Mouse (Mus musculus): ENCODE measurements around the gene Pld5. TPM values are rescaled to one million over a fixed set of nuclear protein-coding genes. Genes with fewer than 3 reads are reported as not detected.

Gene Pld5
- polyA plus RNA-seq, 1 experiment from 2014 or later = not detected

DNA sequence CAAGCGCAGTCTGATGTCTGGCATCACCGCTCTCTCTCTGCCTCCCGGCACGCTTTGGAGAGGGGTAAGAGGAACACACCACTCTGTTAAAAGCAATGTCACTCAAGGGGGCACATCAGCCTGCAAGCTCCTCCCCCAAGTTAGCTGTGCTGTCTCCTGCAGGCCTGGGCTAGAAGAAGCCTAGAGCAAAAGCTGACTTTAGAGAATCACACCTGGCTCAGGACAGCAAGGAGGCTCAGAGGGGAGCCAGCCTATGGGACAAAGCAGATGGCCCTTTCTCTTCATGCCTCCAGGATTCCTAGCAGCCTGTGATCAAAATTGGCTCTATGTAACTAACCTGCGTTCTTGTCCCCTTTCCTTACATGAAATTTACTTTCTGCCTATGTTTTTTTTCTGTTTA lies 107.3 kb downstream of the Pld5 start:
- DNase-seq (ENCODE audit: low spot score) = no peak

DNA sequence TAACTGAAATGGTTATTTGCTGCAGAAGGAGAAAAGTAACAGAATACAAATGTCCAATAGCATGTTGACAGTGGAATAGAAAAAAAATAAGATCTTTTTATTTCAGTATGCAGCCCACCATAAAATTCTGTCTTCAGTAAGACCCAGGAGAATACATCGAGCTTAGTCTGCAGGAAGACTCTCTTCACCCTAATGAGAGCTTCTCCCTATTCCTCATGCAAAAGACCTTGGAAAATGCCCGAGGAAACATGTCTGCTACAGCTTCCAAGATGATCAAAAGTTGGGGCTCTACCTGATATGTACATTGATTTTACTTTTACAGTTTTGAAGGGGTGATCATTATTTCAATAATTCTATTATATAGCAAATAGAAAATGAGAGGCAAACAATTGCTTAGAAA lies 108.0 kb downstream of the Pld5 start:
- DNase-seq (ENCODE audit: low spot score) = no peak

DNA sequence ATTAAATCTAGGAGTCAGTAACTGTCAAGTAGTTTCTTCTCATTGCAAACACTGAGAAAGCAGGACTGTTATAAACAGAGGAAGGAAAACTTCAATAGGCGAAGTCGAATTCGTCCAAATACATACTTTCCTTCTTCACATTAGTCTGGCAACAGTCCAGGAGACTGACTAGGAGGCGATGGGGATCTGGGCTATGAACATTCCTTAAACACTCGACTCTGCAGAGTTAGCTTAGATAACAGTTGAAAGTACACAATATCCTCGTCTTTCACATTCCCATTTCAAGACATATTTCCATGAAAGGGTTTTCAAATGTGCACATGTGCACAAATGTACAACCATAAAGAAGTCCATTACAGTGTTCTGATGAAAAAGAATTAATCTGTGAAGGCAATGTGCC lies 129.8 kb downstream of the Pld5 start:
- DNase-seq (ENCODE audit: low spot score) = no peak

DNA sequence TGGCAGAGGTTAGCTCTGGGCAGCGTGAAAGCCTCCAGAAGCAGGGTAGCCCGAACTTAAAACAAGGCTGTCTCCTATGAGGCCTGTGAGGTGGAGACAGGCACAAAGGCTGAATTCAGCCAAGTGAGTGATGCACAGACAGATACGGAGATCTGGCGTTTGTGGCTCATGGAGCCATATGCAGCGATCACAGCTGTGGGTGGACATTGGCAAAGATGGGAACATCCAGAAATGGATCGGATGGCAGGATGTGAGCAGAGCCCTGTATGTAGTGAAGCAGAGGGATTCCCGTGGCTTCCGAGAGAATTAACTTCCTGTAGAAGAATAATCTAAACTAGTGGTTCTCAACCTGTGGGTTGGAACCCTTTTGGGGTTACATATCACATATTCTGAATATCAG lies 140.7 kb downstream of the Pld5 start:
- no peak for DNase-seq (ENCODE audit: low spot score)

DNA sequence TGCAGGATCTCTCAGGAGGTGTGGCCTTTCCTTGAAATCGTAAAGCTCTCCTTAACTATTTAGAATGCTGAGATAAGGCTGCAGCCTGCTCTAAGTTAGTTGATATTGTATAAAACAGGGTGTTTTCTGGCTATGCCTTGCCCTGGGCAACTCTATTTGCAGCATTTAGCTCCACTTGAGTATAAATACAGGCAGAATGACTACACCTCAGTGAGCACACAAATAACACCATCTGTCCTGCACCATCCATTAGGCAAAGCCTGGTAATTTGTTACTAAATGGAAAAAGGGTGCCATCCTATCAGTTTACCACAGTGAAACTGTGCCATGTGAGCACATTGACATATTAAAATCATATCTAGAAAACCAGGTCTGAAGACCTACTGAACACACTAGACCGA lies 149.3 kb downstream of the Pld5 start:
- no peak for DNase-seq (ENCODE audit: low spot score)

DNA sequence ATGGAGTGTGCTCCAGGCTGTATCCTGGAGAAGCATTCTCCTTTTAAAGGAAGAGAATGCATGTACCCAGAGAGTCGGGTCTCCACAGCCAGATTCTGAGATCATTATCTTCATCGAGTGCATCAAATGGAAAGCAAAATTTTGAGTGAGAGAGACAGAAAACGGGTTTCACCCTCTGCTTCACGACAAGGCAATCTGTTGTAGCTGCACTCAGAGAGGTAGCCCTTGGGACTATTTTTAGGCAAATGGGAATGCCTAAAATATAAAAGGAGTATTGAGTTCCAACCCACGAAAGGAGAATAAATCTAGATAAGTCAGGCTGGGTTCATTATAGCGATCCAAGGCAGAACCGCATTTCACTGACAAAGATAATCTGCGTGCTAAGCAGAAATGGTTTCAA lies 150.7 kb downstream of the Pld5 start:
- no peak for DNase-seq (ENCODE audit: low spot score)

DNA sequence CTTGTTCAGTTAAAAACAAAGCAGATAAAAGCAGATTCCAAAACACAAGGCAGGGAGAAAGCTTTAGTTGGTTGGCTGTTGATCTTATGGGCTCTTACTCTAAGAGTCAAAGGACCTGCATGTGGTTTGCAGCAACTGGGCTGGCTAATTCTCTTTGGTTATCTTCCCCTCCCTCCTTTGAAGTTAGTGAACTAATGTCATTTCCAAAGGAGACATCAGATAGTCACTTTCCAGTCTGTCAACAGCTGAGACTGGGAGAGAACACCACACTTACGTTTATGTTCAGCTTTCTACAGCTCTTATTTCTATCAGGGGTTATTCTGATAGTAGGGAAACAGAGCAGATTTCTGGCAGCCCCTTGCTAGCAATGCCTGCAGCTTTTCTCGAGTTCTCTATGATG lies 151.3 kb downstream of the Pld5 start:
- no peak for DNase-seq (ENCODE audit: low spot score)

DNA sequence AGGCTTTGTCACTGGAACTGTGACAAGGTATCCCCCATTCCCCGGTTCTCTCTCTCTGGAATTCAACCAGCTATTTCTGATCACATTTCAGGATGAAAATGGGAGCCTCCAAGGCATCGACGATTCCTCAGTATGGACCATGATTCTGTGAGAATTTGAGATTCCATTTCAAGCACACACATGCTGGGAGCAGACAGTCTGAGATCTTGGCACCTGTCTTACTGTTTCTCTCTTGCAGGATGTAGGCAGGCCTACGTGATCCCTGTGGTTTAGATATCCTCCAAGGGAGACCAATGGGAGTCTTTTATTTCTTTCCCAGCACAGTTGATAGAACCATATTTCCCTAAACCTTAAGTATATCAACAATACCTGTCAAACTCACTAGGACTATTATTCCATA lies 159.5 kb downstream of the Pld5 start:
- DNase-seq (ENCODE audit: low spot score) = no peak

DNA sequence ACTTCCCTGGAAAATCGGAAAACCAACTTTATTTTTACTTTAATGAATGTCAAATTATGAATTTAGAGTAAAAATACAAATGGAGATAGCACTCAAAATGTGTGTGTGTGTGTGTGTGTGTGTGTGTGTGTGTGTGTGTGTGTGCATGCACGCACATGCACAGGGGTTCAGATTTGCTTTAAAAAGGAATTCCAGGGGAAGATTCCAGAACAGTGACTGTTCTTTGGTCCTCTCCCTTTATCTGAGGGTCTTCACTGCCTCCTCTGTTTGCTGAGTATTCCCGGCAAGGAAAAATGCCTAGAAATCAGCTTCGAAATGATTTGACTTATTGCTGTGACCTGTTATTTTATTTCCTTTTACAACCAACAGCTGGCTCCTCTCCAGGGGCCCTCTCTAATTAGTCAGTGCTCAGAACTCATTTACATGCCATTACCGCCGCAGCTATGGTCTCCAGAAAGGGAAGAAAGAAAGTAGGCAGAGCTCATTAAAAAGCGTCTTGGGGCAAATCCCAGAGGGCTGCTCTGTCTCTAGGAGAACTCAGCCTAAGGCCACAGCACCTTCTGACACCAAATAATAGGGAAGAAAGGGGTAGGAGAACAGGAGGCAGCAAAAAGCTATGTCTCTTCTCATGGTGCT lies 176.3 kb downstream of the Pld5 start:
- DNase-seq (ENCODE audit: low spot score) = no peak

DNA sequence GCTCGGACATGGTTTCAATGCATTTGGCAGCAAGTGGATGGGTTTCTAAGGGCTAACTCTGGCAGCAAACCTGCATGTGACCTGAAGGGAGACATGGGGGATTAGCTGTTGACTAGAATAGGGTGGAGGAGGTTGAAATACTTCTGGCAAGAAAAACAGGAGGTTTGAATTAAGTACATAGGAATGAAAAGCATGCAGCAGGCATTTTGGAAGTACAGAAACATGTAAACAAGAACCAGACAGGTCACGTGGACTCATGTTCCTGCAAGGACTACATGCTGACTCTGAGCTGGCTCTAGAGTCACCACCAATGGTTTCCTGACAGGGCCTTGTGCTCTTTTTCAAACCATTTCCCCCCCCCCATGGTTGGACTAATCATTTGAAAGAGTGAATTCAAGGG lies 183.0 kb downstream of the Pld5 start:
- no peak for DNase-seq (ENCODE audit: low spot score)

DNA sequence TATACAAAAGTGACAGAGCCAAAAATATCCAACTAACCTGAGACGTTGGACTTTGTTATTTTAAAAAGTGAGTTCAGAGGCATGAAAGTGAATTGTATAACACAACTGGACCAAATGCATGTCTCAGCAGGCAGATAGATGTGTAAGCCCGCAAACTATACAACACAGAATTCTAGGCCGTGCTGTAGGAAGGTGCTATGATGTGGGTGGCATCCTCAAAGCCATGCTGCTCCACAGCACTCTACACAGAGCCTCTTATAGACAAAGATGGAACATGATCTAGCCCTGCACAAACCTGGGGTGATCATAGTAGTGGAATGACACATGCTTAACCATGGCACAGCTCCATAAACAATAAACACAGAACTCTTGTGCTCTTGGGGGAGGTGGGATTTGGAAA lies 185.7 kb downstream of the Pld5 start:
- DNase-seq (ENCODE audit: low spot score) = no peak

DNA sequence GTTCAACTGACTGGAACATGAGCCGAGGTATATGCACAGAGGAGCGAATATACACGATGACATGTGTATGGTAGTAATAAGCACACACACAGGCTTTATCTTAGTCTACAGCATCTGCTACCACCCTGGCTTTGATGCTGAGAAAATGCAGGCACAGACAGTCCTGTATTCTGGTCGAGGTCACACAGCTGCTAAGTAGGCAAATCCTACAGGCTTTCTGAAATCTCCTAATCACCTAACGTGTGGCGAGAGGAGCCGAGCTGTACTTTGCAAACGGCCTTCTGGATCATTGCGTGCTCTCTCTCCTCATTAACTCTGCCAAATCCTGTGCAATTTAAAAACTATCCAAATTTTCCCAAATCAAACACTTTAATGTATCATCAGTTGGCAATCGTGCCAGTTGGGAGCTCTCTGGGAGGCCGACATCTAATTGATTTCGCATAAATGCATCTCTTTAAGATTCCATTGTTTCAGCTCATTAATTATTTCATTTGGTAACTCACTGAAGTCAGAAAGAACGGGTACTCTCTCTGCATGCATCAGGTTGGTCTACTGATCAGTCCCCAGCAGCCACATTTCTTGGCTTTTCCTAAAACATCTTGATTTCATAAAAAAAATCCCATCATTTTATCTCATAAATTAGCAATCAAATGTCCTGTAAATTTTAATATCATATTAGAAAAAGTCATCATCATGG lies 189.0 kb downstream of the Pld5 start:
- DNase-seq (ENCODE audit: low spot score) = no peak

DNA sequence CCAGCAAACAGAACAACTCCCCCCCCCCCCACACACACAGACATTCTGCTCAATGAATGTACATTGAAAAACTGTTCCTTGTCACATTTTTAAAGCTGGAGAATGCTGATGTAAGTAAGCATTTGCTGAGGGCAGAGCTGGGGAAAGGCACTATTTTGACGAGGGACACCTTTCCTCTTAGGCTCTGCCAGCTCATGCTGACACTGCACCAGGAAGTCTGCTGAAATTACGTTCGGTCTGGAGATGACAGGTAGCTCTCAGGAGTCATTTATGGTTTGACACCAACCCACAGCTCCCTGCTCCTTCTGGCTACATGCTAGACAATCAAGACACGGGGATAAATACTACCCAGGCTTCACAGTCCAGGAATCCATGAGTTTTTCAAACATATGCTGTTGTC lies 192.8 kb downstream of the Pld5 start:
- no peak for DNase-seq (ENCODE audit: low spot score)

DNA sequence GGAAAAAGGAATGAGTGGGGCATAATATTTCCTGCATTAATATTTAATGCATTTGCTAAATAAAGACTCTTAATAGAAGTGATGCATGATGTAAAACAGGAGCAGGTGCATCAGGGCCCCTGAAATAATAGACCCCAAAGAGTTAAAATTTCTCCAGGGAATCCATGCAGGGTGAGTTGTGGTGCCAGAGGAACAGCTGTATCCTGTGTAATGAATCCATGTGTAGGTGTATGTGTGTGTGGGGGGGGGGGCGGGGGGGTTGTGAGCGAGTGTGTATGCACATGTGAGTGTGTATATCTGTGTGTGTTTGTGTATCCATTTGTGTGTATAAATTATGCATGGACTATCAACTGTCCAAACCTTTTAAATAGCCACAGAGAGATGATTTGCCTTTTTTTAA lies 194.1 kb downstream of the Pld5 start:
- DNase-seq (ENCODE audit: low spot score) = no peak

DNA sequence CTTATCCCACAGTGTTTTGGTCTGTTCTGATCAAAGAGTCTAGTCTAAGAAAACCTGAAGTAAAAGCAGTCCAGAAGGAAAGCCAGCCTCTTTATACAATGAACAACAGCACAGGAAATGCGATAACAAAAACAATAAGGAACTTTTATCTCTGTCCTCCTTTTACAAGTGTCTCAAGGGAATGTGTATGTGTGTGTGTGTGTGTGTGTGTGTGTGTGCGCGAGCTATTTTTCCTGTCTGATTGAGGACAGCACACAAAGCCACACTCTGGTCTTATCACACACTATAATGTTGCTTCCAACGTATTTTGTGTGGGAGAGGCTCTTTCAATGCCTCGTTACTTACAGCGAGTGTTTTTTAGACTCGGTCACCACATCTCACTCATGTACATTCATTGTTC lies 196.7 kb downstream of the Pld5 start:
- no peak for DNase-seq (ENCODE audit: low spot score)

DNA sequence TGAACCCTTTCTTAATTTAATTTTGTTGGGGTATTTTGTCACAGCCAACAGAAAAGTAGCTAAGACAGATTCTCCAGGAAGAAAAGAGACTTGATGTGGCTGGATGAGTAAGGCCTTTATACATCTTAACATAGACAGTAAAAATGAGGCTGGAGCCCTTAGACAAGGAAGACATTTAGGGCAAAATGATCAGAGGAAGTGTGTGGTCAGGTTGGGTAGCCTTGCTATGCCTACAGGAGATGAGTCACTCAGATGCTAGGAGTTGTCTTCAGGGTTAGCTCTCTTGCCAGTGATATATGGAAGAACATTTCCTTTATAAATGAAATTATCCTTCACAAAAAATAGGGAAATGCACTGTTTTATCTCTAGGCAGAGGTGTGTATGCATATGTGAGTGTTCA lies 198.3 kb downstream of the Pld5 start:
- DNase-seq (ENCODE audit: low spot score) = no peak

DNA sequence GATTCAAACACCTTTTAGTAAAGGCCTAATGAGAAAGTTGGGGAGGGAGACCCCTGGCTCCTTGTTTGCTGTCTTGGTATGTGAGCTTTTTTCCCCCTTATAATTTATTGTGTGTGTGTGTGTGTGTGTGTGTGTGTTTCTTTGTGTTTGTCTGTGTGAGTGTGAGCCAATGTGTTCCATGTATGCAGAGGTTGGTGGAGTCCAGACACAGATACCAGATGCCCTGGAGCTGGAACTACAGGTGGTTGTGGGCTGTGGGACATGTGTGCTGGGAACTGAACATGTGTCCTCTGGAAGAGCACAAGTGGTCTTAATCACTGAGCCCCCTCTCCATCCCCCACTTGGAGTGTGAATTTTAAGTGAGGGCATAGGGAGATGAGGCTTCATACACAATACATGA lies 199.3 kb downstream of the Pld5 start:
- no peak for DNase-seq (ENCODE audit: low spot score)

DNA sequence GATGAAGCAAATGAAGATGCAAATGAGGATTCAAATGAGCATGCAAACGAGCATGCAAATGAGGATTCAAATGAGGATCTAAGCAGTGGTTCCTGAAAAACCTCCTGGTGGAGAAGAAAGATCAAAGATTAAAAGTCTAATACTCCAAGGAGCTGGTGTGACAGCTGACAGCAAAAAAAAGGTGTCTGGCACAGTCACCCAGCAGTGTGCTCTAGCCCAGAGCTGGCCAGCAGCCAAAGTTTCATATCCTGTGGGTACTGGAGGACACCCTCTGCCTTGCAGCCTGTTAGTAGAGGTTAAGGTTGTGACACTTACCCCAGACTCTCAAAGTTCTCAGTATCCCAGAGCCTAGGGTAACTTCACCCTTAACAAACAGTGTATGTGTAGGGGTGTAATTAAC lies 199.7 kb downstream of the Pld5 start:
- DNase-seq (ENCODE audit: low spot score) = no peak

DNA sequence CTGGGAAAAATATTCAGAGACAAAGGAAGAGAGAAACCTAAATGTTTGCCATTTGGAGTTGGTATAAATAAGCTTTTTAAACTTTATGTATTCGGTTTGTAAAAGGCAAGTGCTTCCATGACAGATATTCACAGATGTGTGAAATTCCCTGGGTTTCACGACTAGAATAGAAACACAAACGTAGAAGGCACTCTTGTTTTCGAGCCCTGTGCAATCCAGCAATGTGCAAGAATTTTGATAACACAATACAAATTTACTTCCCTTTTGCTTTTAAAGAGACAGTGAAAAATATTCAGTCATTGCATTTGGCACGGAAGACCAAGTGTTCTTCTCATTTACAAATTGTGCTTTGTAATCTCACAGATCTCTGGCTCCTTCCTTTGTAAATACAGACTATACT lies 200.6 kb downstream of the Pld5 start:
- DNase-seq (ENCODE audit: low spot score) = no peak

DNA sequence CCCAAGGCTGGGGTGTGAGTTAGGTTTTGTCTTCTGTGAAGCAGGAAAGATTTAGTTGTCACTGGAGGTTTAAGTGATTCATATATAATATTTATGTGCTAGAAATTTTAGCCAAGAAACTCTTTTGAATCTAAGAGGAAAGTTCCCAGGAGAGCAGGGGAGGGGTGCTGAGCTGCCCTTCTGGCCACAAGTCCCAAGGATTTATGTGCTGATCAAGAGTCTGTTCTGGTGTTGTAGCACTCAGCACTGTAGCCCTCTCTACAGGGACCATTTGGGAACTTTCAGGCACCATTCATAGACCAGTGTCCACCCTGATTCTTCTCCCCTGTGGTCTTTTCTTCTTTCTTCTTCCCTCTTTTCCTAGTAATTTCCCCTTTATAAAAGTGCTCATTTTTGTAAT lies 209.8 kb downstream of the Pld5 start:
- DNase-seq (ENCODE audit: low spot score) = no peak

DNA sequence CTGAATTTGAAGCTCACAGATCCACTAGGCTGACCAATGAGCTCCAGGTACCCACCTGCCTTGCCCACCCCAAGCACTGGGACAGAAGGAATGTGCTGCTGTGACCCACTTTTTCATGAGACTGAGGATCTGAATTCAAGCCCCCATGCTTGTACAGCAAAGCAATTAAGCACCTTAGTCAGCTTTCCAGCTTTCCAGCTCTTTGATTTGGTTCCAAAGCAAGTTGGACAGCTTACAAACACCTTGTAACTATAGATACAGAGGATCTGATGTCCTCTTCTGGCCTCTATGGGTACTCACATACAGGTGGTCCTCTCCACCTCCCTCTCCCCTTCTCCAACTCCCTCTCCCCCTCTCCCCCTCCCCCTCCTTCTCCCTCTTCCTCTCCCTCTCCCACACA lies 210.6 kb downstream of the Pld5 start:
- DNase-seq (ENCODE audit: low spot score) = no peak

DNA sequence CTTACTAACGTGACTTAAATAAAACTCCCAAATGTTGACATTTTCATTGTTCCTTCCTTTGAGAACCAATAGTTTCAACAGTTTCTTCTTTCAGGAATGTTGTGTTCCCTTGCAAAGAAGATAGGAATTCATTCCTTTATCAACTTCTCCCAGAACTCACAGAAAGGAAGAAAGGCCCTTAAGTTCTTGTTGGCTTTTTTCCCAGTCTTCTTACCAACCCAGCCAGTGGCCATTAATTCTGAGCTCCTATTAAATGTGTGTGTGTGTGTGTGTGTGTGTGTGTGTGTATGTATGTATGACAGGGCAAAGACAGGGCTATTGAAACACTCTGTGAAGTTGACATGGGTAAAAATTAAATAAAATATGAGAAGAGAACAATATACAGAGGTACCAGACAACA lies 221.5 kb downstream of the Pld5 start:
- no peak for DNase-seq (ENCODE audit: low spot score)

DNA sequence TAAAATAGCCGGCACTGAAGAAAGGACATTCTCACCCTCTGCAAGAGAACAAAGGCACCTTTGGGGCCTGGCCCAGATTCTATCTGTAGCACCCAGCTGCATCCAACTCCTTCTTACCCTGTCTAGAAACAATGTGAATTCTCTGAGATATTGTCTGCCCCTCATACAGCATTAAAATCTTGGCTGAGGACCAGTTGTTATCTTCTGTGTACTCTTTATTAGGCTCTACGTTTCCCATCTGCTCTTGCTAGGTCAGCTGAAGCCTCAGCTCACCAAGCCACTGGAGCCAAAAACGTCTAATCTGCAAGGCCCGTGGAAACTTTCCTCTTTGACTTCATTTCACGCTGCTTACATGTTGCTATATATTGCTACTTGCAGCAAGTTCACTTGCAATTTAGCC lies 228.1 kb downstream of the Pld5 start:
- no peak for DNase-seq (ENCODE audit: low spot score)

DNA sequence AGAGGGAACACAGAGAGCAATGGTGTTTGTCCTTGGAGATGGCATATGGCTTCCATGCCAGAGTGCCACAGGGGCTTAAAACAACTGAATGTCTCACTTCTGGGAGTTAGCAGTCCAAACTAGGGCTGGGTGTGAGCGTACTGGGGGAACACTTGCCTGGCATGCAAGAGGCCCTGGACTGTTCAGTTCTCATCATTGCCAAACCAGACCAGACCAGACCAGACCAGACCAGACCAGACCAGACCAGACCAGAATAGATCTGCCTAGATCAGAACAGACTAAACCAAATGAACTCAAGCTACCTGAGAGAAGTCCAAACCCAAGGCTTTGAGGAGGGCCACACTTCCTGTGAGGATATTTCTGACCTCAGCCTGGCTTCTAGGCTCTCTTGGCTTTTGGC lies 228.7 kb downstream of the Pld5 start:
- no peak for DNase-seq (ENCODE audit: low spot score)

Measured in thymus, postnatal 0 days (tissue).